Mouse (Mus musculus) left cerebral cortex, postnatal 4 days (tissue): ENCODE measurements around the gene Rpl36al. TPM values are rescaled to one million over a fixed set of nuclear protein-coding genes. Genes with fewer than 3 reads are reported as not detected.
"Not testable (repeated sequence)": the region's sequence is repeated elsewhere in the genome, so short reads cannot be mapped to it uniquely, and the experiment has no call there.

ENCODE experiments used
- DNase-seq: peaks from one replicate; pipeline ENCODE4 v3.0.0-alpha.2; 2022
- intact Hi-C: fragments of 180-260 bp; cut with DNase I; formaldehyde crosslinking; loops from one replicate; pipeline ENCODE4 v1.15.1; 2025
- microRNA-seq: library from miRNA; unstranded; fragments of <30 nt; microRNA quantifications from one replicate; pipeline ENCODE4 v1.2.0, GENCODE M21; 2022
- total RNA-seq, 2 experiments: library from RNA; stranded (reverse); gene quantifications; 2 replicates each; pipeline ENCODE4 v1.2.3; 2021

The Rpl36al gene
- total RNA-seq, 2 experiments from 2014 or later: 230 to 246 TPM

DNA sequence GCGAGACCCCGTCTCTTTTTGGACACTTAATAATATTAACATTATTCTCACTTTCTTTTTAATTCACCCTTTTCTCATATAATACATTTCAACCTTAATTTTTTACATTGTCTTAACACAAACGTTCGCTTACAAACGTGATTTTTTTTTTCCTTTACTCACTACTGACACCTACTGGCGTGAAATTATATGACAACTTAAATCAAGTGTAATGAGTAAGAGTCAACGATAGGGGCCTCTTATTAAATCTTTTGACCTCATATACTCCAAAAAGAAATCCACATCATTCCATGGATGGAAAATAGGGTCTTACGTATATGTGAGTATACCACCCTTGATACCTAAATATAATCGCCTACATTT is 24.3 kb downstream of the Rpl36al start:
- DNase-seq: no peak
- intact Hi-C loops: no loop called here

DNA sequence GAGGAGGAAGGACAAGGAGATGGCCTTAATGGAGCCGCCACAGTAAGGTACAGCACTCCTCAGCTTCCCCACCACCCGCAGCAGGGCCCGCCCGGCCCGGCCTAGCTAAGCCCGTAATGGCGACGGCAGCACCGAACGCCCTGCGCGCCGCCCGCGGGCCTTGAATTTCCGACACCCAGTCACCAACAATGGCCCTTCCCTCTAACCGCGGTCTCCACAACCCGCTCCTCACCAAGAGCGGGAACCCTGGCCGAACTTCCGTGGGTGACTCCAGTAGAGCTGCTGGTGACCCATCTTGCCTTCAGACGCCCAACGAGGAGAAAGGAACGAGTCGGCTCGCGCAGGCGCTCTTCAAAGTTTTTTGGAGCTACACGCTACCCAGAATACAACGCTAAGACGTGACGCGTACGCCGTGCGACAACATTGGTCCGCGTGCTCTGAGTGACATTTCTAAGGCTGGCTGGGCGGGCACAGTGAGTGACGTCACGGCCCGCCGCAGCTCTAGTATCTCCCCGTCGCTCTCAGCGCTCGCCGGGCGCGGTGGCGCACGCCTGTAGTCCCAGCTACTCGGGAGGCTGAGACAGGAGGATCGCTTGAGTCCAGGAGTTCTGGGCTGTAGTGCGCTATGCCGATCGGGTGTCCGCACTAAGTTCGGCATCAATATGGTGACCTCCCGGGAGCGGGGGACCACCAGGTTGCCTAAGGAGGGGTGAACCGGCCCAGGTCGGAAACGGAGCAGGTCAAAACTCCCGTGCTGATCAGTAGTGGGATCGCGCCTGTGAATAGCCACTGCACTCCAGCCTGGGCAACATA is 24.9 kb downstream of the Rpl36al start, which contains the start of gene Rps29:
Gene Rps29 (minus strand): TSS at position 422 of the 813 bp plus-strand sequence.
- peak; percentile 97 for DNase-seq
- intact Hi-C loops: not testable (repeated sequence)

DNA sequence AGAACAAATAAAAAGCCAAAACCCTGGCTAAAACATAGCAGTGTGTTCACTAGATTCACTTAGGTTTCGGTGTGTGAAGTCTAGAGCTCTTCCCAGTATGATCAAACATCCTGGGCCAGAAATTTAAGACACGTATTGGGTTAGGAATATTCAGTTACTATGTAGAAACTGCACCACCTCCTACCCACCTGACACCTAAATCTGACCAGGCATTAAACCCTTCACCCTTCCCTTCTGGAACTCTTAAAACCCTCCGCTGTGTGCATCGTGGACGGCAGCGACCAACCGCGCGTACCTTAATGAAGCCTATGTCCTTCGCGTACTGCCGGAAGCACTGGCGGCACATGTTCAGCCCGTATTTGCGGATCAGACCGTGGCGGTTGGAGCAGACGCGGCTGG is 25.5 kb downstream of the Rpl36al start:
- no peak for DNase-seq
- intact Hi-C loops: no loop called here

DNA sequence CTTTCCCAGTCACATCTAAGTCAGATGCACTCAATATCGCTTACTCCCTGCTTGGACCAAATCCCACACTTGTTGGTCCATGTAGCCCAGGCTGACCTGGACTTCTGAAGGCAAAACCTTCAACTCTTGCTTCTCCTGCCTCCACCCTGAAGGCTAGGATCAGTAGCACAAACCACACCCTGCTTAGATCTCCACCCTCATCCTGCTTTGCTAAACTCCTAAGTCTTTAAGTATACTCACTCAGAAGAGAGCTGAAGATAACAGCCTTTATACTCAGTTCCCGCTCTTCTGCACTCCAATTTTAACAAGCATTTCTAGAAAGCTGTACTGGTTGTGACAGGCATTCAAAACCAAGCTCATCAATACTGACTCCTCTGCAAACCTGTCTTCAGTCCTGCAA is 26.8 kb downstream of the Rpl36al start:
- no peak for DNase-seq
- intact Hi-C loops: no loop called here

DNA sequence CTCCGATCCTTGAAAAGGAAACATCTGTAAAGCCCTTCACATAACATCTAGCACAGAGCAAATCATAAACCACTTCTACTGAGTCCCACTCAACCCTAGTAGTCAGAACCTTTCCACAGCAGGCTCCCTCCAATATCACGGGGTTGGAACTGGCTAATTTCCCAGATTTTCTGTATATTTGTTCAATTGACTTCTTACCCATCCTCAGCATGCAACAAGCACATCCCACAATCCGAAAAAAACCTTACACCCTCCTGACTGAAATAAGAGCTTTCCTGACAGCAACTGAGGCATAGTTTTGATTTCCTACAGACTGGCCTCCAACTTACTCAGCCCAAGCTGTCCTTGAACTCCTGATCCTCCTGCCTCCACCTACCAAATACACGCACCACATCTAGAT is 27.4 kb downstream of the Rpl36al start:
- DNase-seq: no peak
- intact Hi-C loops: no loop called here

DNA sequence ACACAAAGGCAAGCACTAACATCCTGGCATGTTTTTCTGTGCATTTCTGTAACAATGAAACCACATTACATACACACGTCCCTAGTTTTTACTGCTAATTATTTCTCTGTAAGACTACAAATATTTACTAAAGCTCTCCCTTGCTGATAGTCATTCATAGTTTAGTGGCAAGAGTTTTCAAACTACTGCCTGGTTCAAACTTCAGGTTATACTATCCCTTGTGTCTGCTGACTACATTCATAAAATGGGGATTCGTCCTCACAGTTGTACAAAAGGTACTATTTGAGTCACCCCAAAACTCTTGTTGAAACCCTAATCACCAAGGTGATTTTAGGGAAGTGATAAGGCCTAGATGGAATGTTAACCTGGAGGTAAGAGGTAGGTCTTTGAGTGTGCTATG is 28.0 kb downstream of the Rpl36al start:
- intact Hi-C loops: no loop called here

DNA sequence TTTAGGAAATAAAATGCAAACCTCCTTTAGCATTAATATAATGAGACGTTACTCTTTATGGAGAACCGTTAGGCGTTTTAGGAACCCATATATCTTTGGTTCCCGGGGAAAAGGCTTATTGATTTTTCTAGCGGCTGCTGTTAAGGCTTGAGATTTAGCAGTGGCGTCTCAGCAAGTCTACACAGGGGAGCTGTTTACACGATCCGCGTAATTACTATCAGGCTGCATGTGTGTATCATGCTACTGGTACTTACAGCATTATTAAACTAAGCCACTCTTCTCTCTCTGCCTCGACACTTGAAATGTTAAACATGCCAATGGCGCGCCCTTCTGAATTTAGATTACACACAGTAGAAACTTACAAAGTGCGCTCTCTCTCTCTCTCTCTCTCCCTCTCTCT is 33.8 kb downstream of the Rpl36al start:
- DNase-seq: no peak
- intact Hi-C loops: no loop called here

More for the DNA sequence above, 28.0 kb downstream of the Rpl36al start:
- DNase-seq: no peak

DNA sequence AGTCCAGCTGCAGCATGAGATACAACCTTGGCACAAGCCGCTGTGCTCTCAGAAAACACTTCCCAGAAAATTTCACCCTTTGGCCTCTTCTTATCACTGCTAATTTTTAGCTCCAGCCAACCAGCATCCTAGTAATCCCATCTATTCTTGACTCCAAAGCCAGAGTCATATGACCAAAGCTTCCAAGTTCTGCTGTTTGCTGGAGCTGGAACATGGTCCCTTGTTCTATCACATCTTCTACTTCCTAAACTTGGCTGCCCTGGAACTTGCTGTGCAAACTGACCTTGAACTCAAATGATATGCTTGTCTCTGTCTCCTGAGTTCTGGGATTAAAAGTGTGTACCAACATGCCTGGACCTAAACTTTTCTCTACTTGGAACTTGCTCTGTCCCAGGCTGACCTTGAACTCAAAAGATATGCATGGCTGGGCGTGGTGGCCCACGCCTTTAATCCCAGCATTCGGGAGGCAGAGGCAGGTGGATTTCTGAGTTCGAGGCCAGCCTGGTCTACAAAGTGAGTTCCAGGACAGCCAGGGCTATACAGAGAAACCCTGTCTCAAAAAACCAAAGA is 36.6 kb downstream of the Rpl36al start:
- DNase-seq: no peak
- intact Hi-C loops: no loop called here

DNA sequence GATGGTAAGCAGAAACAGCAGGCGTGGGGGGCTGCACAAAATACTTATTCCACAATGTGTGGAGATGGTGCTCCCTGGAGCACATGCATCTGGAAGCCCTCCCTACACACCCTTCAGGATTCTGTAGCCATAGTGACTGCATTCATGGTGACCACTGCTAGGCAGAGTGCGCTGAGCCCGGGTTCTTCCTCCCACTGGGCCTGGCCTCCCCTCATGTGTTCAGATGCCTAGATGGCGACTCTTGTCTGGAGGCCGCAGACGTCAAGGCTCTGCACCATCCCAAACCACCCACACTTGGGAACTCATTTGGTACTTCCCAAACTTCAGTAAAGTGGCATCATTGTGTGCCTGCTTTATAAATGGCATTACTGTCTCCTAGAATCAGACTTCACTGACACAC is 40.4 kb downstream of the Rpl36al start:
- intact Hi-C loops: no loop called here
- no peak for DNase-seq

DNA sequence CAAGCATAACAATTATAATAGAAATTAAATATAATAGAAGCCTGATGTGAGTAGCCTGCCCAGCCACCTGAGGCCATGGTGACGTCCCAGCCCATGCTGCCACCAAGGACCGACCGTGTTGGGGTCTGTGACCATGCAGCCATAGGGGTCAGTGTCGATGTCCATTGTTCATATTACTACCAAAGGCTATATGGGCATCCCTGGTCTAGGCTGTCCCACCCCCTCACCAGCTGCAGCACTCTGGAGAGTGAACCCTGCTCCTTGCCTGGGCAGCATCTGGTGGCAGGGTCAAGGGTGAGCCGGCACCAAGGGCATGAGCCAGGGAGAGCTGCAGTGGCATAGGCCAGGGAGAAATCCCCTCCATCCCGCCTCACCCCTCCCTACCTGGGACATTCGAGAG is 44.0 kb downstream of the Rpl36al start:
- intact Hi-C loops: no loop called here

DNA sequence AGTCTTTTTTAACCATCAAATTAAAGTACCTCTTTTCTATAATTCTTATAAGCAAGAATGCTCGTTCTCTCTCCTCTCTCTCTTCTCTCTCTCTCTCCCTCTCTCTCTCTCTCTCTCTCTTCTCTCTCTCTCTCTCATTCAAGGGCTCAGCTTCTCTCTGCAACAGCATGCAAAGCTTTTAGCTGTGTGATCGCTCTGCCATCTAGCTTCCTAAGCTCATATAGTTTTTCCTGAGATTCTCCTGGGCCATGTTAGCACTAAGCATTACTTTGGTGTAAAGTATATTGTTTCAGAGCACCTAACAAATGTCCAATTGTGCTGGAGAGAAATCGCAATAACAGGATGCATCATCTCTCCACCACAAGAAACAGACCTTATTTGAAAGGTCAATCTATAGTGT is 44.7 kb downstream of the Rpl36al start:
- DNase-seq: no peak
- intact Hi-C loops: no loop called here

More for the DNA sequence above, 44.0 kb downstream of the Rpl36al start:
- no peak for DNase-seq

Small RNA genes within 50 kb of the gene (microRNA-seq; reads per million reads assigned to microRNA genes)
- gene Gm47287 (not detected), gene Gm47295 (not detected)

Other genes with a start within 250 kb of the Rpl36al start
- gene Rps29, start 24.9 kb downstream of the Rpl36al start, total RNA-seq: 1,000 to 10,000 TPM; 1,367 to 1,400 TPM
- gene Lrr1, start 15.3 kb downstream of the Rpl36al start, total RNA-seq: 1 to 10 TPM; 1.5 to 2.9 TPM
- gene Mgat2, start 74 bp upstream of the Rpl36al start, total RNA-seq: 10 to 100 TPM; 36.0 to 40.1 TPM
- gene Gm49383, start 13.0 kb upstream of the Rpl36al start, total RNA-seq: 1 to 10 TPM; 6.1 to 7.4 TPM
- 1 to 10 TPM; 2.5 to 2.6 TPM for gene Dnaaf2, start 14.3 kb upstream of the Rpl36al start, total RNA-seq
- 1 to 10 TPM; 4.4 to 7.0 TPM for gene Gm49384, start 20.2 kb upstream of the Rpl36al start, total RNA-seq
- 1 to 10 TPM; 2.4 to 2.7 TPM for gene Pole2, start 44.1 kb upstream of the Rpl36al start, total RNA-seq
- gene Klhdc1, start 57.1 kb upstream of the Rpl36al start, total RNA-seq: 10 to 100 TPM; 13.1 to 16.1 TPM
- 100 to 1,000 TPM; 150 to 166 TPM for gene Klhdc2, start 112.6 kb upstream of the Rpl36al start, total RNA-seq
- gene Nemf, start 173.1 kb upstream of the Rpl36al start, total RNA-seq: 10 to 100 TPM; 50.9 to 51.1 TPM
- gene Arf6, start 188.1 kb upstream of the Rpl36al start, total RNA-seq: 10 to 100 TPM; 70.7 to 71.8 TPM
- 1 to 10 TPM in 1 of 2 experiments, not detected in 1; 1.4 TPM for gene Gm9887, start 188.4 kb upstream of the Rpl36al start, total RNA-seq